Mouse (Mus musculus): ENCODE data around the gene Sh3bgrl2. TPM values are rescaled to one million over a fixed set of nuclear protein-coding genes. Genes with fewer than 3 reads are reported as not detected.
A peak's percentile ranks its signal among the peaks of the same experiment; 100 is the strongest.

Gene Sh3bgrl2
- total and polyA plus RNA-seq, 2 experiments from 2014 or later: 6.3 to 10.6 TPM

GRCm38 (mm10) chr9:83576689-83577057 is 28.5 kb downstream of the Sh3bgrl2 start:
- 22% methylated on average over 3 of the region's 3 CpGs for WGBS
- Histone ChIP-seq H3K36me3 (ENCODE audit: insufficient read depth, low read length) (no peaks in the 10 kb centered on the region), H3K27me3 (ENCODE audit: insufficient read depth, low read length) (no peaks in the 10 kb centered on the region), H3K4me3 (ENCODE audit: low read depth, low read length) (no peak overlapping the region), H3K4me1 (ENCODE audit: insufficient read depth, low read length) (no peaks in the 10 kb centered on the region), H3K9ac (replicated peaks; ENCODE audit: low read length, poor library complexity, severe bottlenecking) (no peak overlapping the region), H3K27ac (ENCODE audit: low read depth, low read length) (peak overlapping the region; percentile 18; the same call in 1 of the 2 replicates), H3K9me3 (ENCODE audit: low read length) (no peaks in the 10 kb centered on the region), H3K4me2 (ENCODE audit: low read depth, low read length, poor library complexity, severe bottlenecking) (no peak overlapping the region)
- ATAC-seq (ENCODE audit: low FRiP score) (peak; percentile 82; the same call in 1 of the 2 replicates), DNase-seq (ENCODE audit: low spot score) (peak; percentile 82)
- TF ChIP-seq CTCF (IDR thresholded peaks at IDR 0.05): peak; percentile 93

- no peak overlapping the region for H3K9ac ChIP-seq (replicated peaks; ENCODE audit: low read length, poor library complexity, severe bottlenecking)
- no peaks in the 10 kb centered on the region for H3K4me1 ChIP-seq (ENCODE audit: insufficient read depth, low read length)
- H3K36me3 ChIP-seq (ENCODE audit: insufficient read depth, low read length): no peaks in the 10 kb centered on the region
- H3K27me3 ChIP-seq (ENCODE audit: insufficient read depth, low read length): no peaks in the 10 kb centered on the region
- WGBS: 85% methylated on average over 7 of the region's 7 CpGs
- H3K4me2 ChIP-seq (ENCODE audit: low read depth, low read length, poor library complexity, severe bottlenecking): no peak overlapping the region
- TF ChIP-seq CTCF (IDR thresholded peaks at IDR 0.05): no peak
- H3K4me3 ChIP-seq (ENCODE audit: low read depth, low read length): no peak overlapping the region
- no peaks in the 10 kb centered on the region for H3K9me3 ChIP-seq (ENCODE audit: low read length)
- ATAC-seq (ENCODE audit: low FRiP score) (peak; percentile 11; the same call in 1 of the 2 replicates), DNase-seq (ENCODE audit: low spot score) (no peak)
- H3K27ac ChIP-seq (ENCODE audit: low read depth, low read length): no peak overlapping the region
Observed at GRCm38 (mm10) chr9:83577260-83577659, 29.1 kb downstream of the Sh3bgrl2 start.

DNA sequence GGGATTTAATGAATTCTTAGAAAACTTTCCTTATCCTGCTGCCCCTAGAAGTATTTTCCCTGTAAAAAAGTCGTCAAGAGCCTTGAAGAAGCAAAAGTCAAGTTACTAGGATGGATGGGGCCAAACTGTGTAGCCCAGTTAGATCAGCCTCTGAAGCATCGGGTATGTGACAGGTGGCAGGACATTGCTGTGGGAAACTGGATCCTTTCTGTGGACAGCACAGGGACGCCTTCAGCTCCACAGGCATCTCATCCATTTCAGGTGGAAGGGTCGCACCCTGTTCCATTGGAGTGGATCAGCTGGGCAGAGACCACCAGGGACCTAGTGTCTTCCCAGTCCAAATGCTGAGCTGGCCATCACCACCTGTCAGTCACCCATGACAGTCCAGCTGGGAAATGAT is 30.9 kb downstream of the Sh3bgrl2 start:
- Histone ChIP-seq H3K4me3 (ENCODE audit: low read depth, low read length) (no peak overlapping the region), H3K36me3 (ENCODE audit: insufficient read depth, low read length) (no peaks in the 10 kb centered on the region), H3K4me1 (ENCODE audit: insufficient read depth, low read length) (no peaks in the 10 kb centered on the region), H3K27ac (ENCODE audit: low read depth, low read length) (no peak overlapping the region), H3K9ac (replicated peaks; ENCODE audit: low read length, poor library complexity, severe bottlenecking) (no peak overlapping the region), H3K9me3 (ENCODE audit: low read length) (no peaks in the 10 kb centered on the region), H3K27me3 (ENCODE audit: insufficient read depth, low read length) (no peaks in the 10 kb centered on the region), H3K4me2 (ENCODE audit: low read depth, low read length, poor library complexity, severe bottlenecking) (no peak overlapping the region)
- 89% methylated on average over 4 of the region's 4 CpGs for WGBS
- no peak for ATAC-seq (ENCODE audit: low FRiP score)
- TF ChIP-seq CTCF (IDR thresholded peaks at IDR 0.05): no peak
- DNase-seq (ENCODE audit: low spot score): no peak

GRCm38 (mm10) chr9:83582748-83583147 is 34.6 kb downstream of the Sh3bgrl2 start:
- no peaks in the 10 kb centered on the region for H3K9me3 ChIP-seq (ENCODE audit: low read length)
- ATAC-seq (ENCODE audit: low FRiP score) (no peak), DNase-seq (ENCODE audit: low spot score) (no peak)
- no peak overlapping the region for H3K9ac ChIP-seq (replicated peaks; ENCODE audit: low read length, poor library complexity, severe bottlenecking)
- no peak overlapping the region for H3K27ac ChIP-seq (ENCODE audit: low read depth, low read length)
- WGBS: 73% methylated on average over 7 of the region's 7 CpGs
- no peak for TF ChIP-seq CTCF (IDR thresholded peaks at IDR 0.05)
- no peaks in the 10 kb centered on the region for H3K36me3 ChIP-seq (ENCODE audit: insufficient read depth, low read length)
- H3K4me2 ChIP-seq (ENCODE audit: low read depth, low read length, poor library complexity, severe bottlenecking): no peak overlapping the region
- no peaks in the 10 kb centered on the region for H3K4me1 ChIP-seq (ENCODE audit: insufficient read depth, low read length)
- H3K27me3 ChIP-seq (ENCODE audit: insufficient read depth, low read length): no peaks in the 10 kb centered on the region
- H3K4me3 ChIP-seq (ENCODE audit: low read depth, low read length): no peak overlapping the region

DNA sequence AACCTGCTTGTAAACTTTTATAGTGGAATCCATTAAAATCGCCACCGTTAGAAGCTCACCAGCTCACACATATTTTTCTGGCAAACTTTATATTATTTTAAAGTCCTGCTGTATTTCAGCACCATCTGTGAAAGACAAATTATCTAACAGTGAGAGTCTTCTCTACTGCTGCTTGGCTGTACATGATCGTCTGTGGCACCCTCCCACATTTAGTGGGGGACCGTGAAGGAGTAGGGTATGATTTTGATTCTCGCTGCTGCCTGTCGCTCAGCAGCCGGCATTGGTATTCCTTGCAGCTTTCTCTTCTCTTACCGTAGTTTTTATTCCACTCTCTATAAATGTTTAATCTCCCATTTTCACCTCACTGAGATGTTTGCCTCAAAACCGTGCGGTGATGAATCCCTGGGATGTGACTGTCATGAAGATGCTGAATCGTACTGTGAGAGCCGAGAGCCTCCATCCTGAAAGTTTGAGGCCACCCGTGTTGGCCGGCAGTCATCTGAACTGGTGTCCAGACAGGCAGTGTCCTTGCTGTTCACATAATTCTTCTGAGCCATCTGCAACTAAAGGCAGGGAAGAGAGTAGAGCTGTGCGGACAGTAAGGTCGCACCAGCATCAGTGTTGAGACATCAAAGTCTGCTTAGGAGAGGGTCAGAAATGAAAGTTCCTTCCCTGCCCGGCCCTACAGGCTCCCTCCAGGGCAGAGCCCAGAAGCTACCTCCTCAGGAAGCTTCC is 38.4 kb downstream of the Sh3bgrl2 start:
- DNase-seq (ENCODE audit: low spot score): no peak
- Histone ChIP-seq H3K4me2 (ENCODE audit: low read depth, low read length, poor library complexity, severe bottlenecking) (no peak overlapping the region), H3K4me1 (ENCODE audit: insufficient read depth, low read length) (peaks cover 5% of the 10 kb centered on the region; the same call in 1 of the 2 replicates), H3K27me3 (ENCODE audit: insufficient read depth, low read length) (no peaks in the 10 kb centered on the region), H3K4me3 (ENCODE audit: low read depth, low read length) (no peak overlapping the region), H3K36me3 (ENCODE audit: insufficient read depth, low read length) (no peaks in the 10 kb centered on the region), H3K9me3 (ENCODE audit: low read length) (no peaks in the 10 kb centered on the region), H3K27ac (ENCODE audit: low read depth, low read length) (no peak overlapping the region), H3K9ac (replicated peaks; ENCODE audit: low read length, poor library complexity, severe bottlenecking) (no peak overlapping the region)
- no peak for TF ChIP-seq CTCF (IDR thresholded peaks at IDR 0.05)
- no peak; the same call in 1 of the 2 replicates for ATAC-seq (ENCODE audit: low FRiP score)
- 62% methylated on average over 17 of the region's 17 CpGs for WGBS

DNA sequence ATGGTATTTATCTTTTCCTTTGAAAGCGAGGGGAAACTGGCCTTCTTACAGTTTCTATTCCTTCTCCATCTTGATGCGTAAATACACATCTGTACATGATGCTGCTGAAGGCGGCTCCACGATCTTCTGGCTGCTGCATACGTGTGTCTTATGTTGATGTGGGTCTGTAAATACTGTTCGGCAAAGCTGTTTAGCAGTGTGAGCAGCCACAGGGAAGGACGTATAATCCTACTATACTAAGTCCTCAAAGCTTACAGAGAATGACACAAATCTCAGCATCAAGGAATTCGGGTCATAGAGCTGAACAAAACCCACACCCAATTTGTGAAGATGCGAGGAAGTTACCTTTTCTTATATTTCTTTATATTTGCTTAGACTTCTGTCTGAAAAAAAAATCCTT is 39.0 kb downstream of the Sh3bgrl2 start:
- H3K27ac ChIP-seq (ENCODE audit: low read depth, low read length): no peak overlapping the region
- no peak for DNase-seq (ENCODE audit: low spot score)
- no peak for ATAC-seq (ENCODE audit: low FRiP score)
- H3K27me3 ChIP-seq (ENCODE audit: insufficient read depth, low read length): no peaks in the 10 kb centered on the region
- no peaks in the 10 kb centered on the region for H3K9me3 ChIP-seq (ENCODE audit: low read length)
- peaks cover 5% of the 10 kb centered on the region; the same call in 1 of the 2 replicates for H3K4me1 ChIP-seq (ENCODE audit: insufficient read depth, low read length)
- no peak overlapping the region for H3K9ac ChIP-seq (replicated peaks; ENCODE audit: low read length, poor library complexity, severe bottlenecking)
- H3K36me3 ChIP-seq (ENCODE audit: insufficient read depth, low read length): no peaks in the 10 kb centered on the region
- H3K4me2 ChIP-seq (ENCODE audit: low read depth, low read length, poor library complexity, severe bottlenecking): no peak overlapping the region
- 65% methylated on average over 9 of the region's 9 CpGs for WGBS
- no peak for TF ChIP-seq CTCF (IDR thresholded peaks at IDR 0.05)
- H3K4me3 ChIP-seq (ENCODE audit: low read depth, low read length): no peak overlapping the region

All from midbrain, postnatal 0 days (tissue).